Mouse (Mus musculus) limb, embryonic 11.5 days (tissue): Measurements from ENCODE around the gene Rap1a. TPM values are rescaled to one million over a fixed set of nuclear protein-coding genes. Genes with fewer than 3 reads are reported as not detected.

Source experiments
- ATAC-seq: fragments of 200-750 bp; cut with Nextera tagmentation; 2 replicates; pipeline ENCODE4 v1.8.0; 2017; ENCODE audit warnings: low read depth; ENCODE audit not compliant: insufficient number of reproducible peaks, low FRiP score, low TSS enrichment
- DNase-seq: peaks from one replicate; pipeline ENCODE4 v3.0.0-alpha.2; 2015; ENCODE audit warnings: low spot score
- H3K27ac ChIP-seq: fragments of 300-500 bp; sonication (generic); replicated peaks from 2 replicates; pipeline ENCODE4 v1.5.1; 2014; ENCODE audit warnings: low read depth, mild to moderate bottlenecking, low read length
- H3K27me3 ChIP-seq: fragments of 300-500 bp; sonication (generic); 2 replicates; pipeline ENCODE4 v1.6.1; 2014; ENCODE audit warnings: mild to moderate bottlenecking, low read length, mixed read lengths; ENCODE audit not compliant: control insufficient read depth, insufficient read depth
- H3K36me3 ChIP-seq: fragments of 300-500 bp; sonication (generic); 2 replicates; pipeline ENCODE4 v1.6.1; 2014; ENCODE audit warnings: mild to moderate bottlenecking, low read length, moderate library complexity, mixed read lengths; ENCODE audit not compliant: control insufficient read depth, insufficient read depth
- H3K4me1 ChIP-seq: fragments of 300-500 bp; sonication (generic); 2 replicates; pipeline ENCODE4 v1.6.1; 2014; ENCODE audit warnings: low read length, mixed read lengths; ENCODE audit not compliant: control insufficient read depth, insufficient read depth
- H3K4me2 ChIP-seq: fragments of 300-500 bp; sonication (generic); 2 replicates; pipeline ENCODE4 v1.6.1; 2014; ENCODE audit warnings: low read depth, mild to moderate bottlenecking, moderate library complexity; ENCODE audit not compliant: severe bottlenecking
- H3K4me3 ChIP-seq: fragments of 300-500 bp; sonication (generic); 2 replicates; pipeline ENCODE4 v1.5.1; 2014; ENCODE audit warnings: low read depth, low read length
- H3K9ac ChIP-seq: fragments of 300-500 bp; sonication (generic); 2 replicates; pipeline ENCODE4 v1.6.1; 2014; ENCODE audit warnings: mild to moderate bottlenecking, low read length
- H3K9me3 ChIP-seq: fragments of 300-500 bp; sonication (generic); 2 replicates; pipeline ENCODE4 v1.6.1; 2016; ENCODE audit warnings: low read length; ENCODE audit not compliant: control insufficient read depth
- WGBS: fragments of 180-500 bp; shearing (Covaris S2); extraction: QIAGEN DNeasy Blood & Tissue Kit; methylation state at CpG from one replicate; pipeline ENCODE4 v1.1.7; 2014; 5-methylcytosine and 5-hydroxymethylcytosine counted together
- polyA plus RNA-seq: library from polyadenylated mRNA; unstranded; fragments of >200 nt; fragmentation: Nextera tagmentation; extraction: Ambion mirVana; gene quantifications from 2 replicates; pipeline ENCODE4 v1.2.1, GENCODE M21; 2014

The Rap1a gene
- polyA plus RNA-seq, 1 experiment from 2014 or later: 78.5 TPM

DNA sequence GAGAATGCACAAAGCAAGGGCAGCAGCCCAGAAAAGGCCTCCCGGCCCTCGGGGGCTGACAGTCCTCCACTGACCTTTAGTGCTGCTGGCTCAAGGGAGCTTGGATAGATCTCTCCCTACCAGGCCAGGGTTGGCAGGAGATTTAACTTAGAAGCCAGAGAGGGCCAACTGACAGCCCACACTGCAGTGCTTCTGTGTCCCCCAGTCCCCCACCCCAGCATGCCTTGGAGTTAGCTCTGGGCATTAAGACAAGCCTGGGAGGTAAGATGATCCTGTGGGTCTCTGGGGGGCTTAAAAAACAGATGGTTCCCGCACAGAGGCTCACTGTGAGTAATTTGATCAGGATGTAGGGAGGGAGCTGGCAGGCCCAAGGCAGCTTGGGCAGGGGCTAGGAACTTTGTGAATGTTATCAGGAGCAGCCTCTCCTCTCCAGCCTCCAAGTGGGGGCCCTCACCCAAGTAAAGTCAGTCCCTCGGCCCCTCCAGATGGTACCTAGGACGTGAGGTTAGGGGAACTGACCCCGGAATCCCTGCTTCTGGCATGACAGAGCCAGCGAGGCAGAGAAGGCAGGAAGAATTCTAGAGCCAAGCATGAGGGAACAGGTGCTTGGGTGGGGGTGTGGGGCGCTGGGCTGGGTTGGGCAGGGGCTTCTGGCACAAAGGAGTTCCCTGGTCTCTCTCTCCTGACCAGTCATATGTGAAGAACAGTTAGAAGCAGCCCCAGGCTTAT lies 86.9 kb downstream of the Rap1a start:
- Histone ChIP-seq H3K4me2 (no peak overlapping the region), H3K9me3 (no peaks in the 10 kb centered on the region; the same call in 1 of the 2 replicates), H3K27me3 (no peaks in the 10 kb centered on the region), H3K9ac (no peak overlapping the region), H3K27ac (peak overlapping the region; percentile 59; the same call in 1 of the 2 replicates), H3K36me3 (no peaks in the 10 kb centered on the region), H3K4me3 (no peak overlapping the region), H3K4me1 (peaks cover 14% of the 10 kb centered on the region)
- WGBS: 7% methylated on average over 8 of the region's 8 CpGs
- ATAC-seq: peak; percentile 75
- DNase-seq: peak; percentile 58

DNA sequence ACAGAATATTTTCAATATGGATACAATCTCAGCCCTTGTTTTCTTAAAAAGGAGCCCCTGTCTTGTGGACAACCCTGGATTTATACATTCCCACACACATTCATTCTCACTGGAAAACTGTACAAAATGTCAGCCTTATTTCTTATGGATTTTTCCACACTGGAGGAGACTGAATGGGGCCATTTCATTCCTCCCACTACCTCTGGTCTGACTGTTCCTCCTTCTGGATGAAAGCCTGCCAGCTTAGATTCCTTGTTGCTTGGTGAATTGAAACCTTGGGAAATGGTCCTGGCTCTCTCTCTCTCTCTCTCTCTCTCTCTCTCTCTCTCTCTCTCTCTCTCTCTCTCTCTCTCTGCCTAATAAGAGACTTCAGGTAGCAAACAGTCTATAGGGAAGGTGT lies 88.3 kb downstream of the Rap1a start:
- H3K27ac ChIP-seq: no peak overlapping the region
- no peak overlapping the region for H3K9ac ChIP-seq
- no peak overlapping the region for H3K4me2 ChIP-seq
- ATAC-seq (no peak), DNase-seq (no peak)
- H3K36me3 ChIP-seq: no peaks in the 10 kb centered on the region
- H3K4me1 ChIP-seq: peaks cover 9% of the 10 kb centered on the region
- no peak overlapping the region for H3K4me3 ChIP-seq
- no peaks in the 10 kb centered on the region for H3K9me3 ChIP-seq
- no peaks in the 10 kb centered on the region for H3K27me3 ChIP-seq

DNA sequence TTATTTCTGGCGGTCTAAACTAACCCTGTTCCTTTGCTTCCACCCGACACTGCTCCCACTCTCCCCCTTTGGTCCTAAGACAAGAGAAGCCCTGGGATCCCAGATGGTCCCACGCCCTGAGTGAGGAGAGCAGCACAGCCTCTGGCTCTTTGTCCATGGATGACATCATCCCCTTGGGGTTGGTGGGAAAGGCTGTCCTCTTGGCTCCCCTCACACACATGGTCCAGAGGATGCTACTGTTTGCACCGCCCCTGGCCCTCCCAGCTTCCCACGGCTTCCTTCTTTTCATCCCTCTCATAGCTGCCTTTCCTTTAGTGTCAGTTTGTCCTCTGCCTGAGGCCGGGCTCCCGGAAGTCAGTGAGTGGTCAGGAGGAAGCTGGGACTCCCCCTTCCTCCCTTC lies 89.4 kb downstream of the Rap1a start:
- peaks cover 3% of the 10 kb centered on the region; the same call in 1 of the 2 replicates for H3K27me3 ChIP-seq
- H3K36me3 ChIP-seq: no peaks in the 10 kb centered on the region
- WGBS: 76% methylated on average over 7 of the region's 7 CpGs
- peaks cover 8% of the 10 kb centered on the region for H3K4me1 ChIP-seq
- no peaks in the 10 kb centered on the region for H3K9me3 ChIP-seq
- H3K4me2 ChIP-seq: no peak overlapping the region
- no peak overlapping the region for H3K27ac ChIP-seq
- H3K4me3 ChIP-seq: no peak overlapping the region
- DNase-seq (no peak), ATAC-seq (no peak)
- H3K9ac ChIP-seq: no peak overlapping the region

GRCm38 (mm10) chr3:105710246-105710645 lies 90.9 kb downstream of the Rap1a start:
- no peaks in the 10 kb centered on the region for H3K9me3 ChIP-seq
- no peak overlapping the region for H3K27ac ChIP-seq
- H3K36me3 ChIP-seq: no peaks in the 10 kb centered on the region
- peaks cover 11% of the 10 kb centered on the region for H3K4me1 ChIP-seq
- H3K9ac ChIP-seq: no peak overlapping the region
- no peak overlapping the region for H3K4me3 ChIP-seq
- no peak for ATAC-seq
- H3K27me3 ChIP-seq: peaks cover 17% of the 10 kb centered on the region
- no peak for DNase-seq
- 81% methylated on average over 6 of the region's 6 CpGs for WGBS
- no peak overlapping the region for H3K4me2 ChIP-seq

- no peaks in the 10 kb centered on the region for H3K9me3 ChIP-seq
- DNase-seq (no peak), ATAC-seq (no peak)
- H3K4me1 ChIP-seq: 0 out of 2 replicates have a peak, but pooled peaks cover 6% of the 10 kb centered on the region
- no peak overlapping the region for H3K4me2 ChIP-seq
- no peaks in the 10 kb centered on the region for H3K36me3 ChIP-seq
- WGBS: 17% methylated on average over 7 of the region's 7 CpGs
- H3K27me3 ChIP-seq: peaks cover 23% of the 10 kb centered on the region
- H3K4me3 ChIP-seq: no peak overlapping the region
- H3K9ac ChIP-seq: 0 out of 2 replicates have a peak overlapping the region, but pooled peaks have one; percentile 2
- H3K27ac ChIP-seq: no peak overlapping the region
Observed at GRCm38 (mm10) chr3:105707590-105707989, 93.5 kb downstream of the Rap1a start.

DNA sequence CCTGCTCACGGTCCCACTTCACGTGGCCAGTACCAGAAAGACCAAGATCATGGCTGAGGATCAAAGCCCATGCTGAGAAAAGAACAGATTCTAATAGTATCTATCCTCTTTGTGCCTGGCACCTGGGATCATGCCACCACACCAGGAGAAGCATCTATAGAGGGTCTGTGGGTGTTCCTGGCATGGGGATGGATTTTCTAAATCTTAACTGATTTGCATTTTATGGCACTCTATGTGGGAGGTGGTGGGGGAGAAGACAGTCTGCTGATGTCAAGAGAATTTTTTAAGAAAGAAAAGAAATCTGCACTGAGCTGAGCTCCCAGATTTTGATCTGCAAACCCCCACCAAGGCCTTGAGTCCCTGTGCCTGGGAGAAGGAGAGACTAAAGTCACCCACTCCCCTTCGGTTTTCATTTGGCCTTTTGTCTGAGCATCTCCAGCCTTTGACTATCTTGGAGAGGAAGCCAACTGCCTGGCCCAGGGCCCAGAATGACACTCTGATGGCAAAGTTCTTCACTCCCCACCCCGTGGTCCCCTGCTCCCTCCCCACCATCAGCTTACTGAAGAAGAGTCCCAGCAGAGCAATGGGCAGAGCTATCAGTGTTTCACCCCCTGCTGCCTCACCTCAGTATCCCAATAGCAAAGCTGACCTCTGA lies 94.6 kb downstream of the Rap1a start:
- H3K36me3 ChIP-seq: no peaks in the 10 kb centered on the region
- no peak for DNase-seq
- H3K27me3 ChIP-seq: peaks cover 23% of the 10 kb centered on the region
- 42% methylated on average over 4 of the region's 4 CpGs for WGBS
- H3K4me2 ChIP-seq: no peak overlapping the region
- no peak overlapping the region for H3K4me3 ChIP-seq
- H3K27ac ChIP-seq: no peak overlapping the region
- no peak overlapping the region for H3K9ac ChIP-seq
- 0 out of 2 replicates have a peak, but pooled peaks cover 6% of the 10 kb centered on the region for H3K4me1 ChIP-seq
- no peak for ATAC-seq
- H3K9me3 ChIP-seq: no peaks in the 10 kb centered on the region

DNA sequence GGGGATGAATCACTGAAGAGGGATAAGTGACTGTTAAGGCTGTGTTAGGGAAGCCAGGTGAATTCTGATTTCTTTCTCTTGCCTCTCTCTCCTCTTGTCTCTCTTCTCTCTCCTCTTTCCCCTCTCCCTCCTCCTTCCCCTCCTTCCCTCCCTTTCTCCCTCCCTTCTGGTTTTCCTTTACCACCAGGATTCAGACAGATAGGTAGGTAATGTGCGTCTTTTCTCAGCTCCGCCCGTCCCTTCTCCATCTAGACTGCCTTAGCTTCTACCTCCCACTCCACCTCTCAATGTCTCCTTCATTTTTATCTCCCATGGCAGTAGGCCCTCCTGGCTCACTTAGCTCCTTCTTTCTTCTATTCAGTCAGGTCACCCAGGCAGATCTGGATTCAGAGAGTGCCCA lies 95.6 kb downstream of the Rap1a start:
- Histone ChIP-seq H3K4me3 (peak overlapping the region; percentile 49), H3K27me3 (peaks cover 23% of the 10 kb centered on the region), H3K4me1 (0 out of 2 replicates have a peak, but pooled peaks cover 6% of the 10 kb centered on the region), H3K9ac (no peak overlapping the region; the same call in 1 of the 2 replicates), H3K36me3 (no peaks in the 10 kb centered on the region), H3K4me2 (peak overlapping the region; percentile 100), H3K9me3 (no peaks in the 10 kb centered on the region), H3K27ac (no peak overlapping the region)
- ATAC-seq (no peak), DNase-seq (no peak)
- WGBS: 14% methylated on average over 3 of the region's 3 CpGs

DNA sequence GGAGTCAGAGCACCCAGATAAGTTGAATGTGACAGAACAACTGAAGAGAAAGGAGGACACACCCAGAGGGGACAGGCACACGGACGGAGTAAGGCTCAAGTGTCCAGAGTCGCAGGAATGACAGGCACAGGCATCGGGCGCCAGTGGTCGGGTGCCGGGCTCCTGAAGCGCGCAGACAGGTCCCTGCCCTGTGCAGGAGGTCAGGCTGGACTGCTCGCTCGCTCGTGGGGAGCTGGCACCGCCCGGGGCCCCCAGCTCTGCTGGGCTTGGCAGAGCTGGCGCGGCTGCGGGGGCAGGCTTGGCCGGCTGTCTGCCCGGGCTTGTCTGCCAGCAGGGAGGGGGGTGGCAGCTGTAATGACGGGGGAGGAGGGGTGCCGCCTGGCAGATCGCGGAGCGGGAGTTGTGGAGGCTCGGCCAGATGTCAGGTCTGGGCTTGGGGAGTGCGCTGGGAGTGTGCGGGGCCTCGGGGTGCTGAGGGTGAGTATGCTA lies 96.0 kb downstream of the Rap1a start:
- H3K27ac ChIP-seq: no peak overlapping the region
- no peaks in the 10 kb centered on the region for H3K9me3 ChIP-seq
- DNase-seq (peak; percentile 51), ATAC-seq (peak; percentile 40)
- H3K4me1 ChIP-seq: 0 out of 2 replicates have a peak, but pooled peaks cover 6% of the 10 kb centered on the region
- H3K9ac ChIP-seq: peak overlapping the region; percentile 67
- no peaks in the 10 kb centered on the region for H3K36me3 ChIP-seq
- H3K4me2 ChIP-seq: peak overlapping the region; percentile 100
- under 1% methylated on average over 25 of the region's 28 CpGs for WGBS
- H3K4me3 ChIP-seq: peak overlapping the region; percentile 49
- H3K27me3 ChIP-seq: peaks cover 23% of the 10 kb centered on the region
